Mouse (Mus musculus) heart, postnatal 14 days (tissue): ENCODE measurements around the gene Zfp729b. TPM values are rescaled to one million over a fixed set of nuclear protein-coding genes. Genes with fewer than 3 reads are reported as not detected.

Experiments used
- DNase-seq, 2 experiments: peaks; one replicate each; pipeline ENCODE4 v3.0.0; 2021 to 2022
- intact Hi-C: fragments of 180-260 bp; cut with DNase I; formaldehyde crosslinking; loops from one replicate; pipeline ENCODE4 v1.15.1; 2025
- long read RNA-seq, 2 experiments: library from polyadenylated mRNA; stranded (forward); transcript quantifications; one replicate each; pipeline ENCODE4 v2.0.0; 2021
- total RNA-seq, 2 experiments: library from RNA; stranded (reverse); gene quantifications; 2 replicates each; pipeline ENCODE4 v1.2.3; 2021

Zfp729b gene
- total RNA-seq, result 1 to 10 TPM; 4.3 TPM
- long read RNA-seq, experiment 1, full-length matches to known transcripts, result 1 of 3 reads
- long read RNA-seq, experiment 1, partial matches to known transcripts, result 0 of 3 reads
- long read RNA-seq, experiment 1, other reads (novel, unspliced or antisense), result 2 of 3 reads
- long read RNA-seq, experiment 2, partial matches to known transcripts, result 0 of 2 reads
- long read RNA-seq, experiment 2, other reads (novel, unspliced or antisense), result 2 of 2 reads

DNA sequence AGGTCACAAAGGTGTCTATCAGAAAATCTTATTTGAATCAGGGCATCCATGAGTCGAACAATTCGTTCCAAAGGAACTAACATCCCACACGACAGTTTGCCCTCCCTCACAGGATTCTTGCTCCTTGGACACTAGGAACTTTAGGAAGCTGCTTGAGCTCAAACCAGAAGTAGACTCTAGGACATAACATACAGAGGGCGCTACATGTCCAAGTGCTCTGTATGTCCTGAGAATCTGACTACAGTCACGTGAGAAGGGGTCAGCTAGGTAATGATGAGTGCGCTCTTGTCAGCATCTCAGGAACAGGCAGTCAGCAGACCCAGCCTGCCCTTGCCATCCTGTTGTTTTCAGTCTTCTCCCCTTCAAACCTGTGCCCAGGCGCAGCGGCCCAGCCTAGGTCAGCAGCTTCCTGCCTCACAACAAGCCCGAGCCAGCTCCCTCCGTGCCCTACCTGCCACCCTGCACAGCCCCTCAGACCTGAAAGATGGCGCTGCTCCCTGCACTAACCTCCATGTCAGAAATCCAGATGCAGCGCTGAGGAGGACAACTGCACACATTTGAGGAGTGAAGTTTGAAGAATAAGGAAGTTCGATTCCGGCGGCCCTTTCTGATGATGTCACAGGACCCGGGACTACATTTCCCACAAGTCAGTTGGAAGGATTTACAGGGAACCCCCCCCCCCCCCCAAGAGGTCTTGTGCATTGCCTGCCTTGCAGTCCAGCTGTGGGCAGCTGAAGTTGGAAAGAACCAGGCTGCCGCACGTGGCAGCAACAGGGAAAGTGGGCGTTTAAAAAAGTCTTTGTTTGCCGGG lies at the start of gene Zfp729b:
TSS of gene Zfp729b (minus strand) at position 642 of the 811 bp plus-strand sequence.
- peak; percentile 84 to 94 for DNase-seq
- intact Hi-C loops, result loop anchor here (2.0 to 5.0 kb wide), 2 partner anchors 28 to 342 kb away; partner anchors contain the start of genes Gm49345 and Zfp729a

DNA sequence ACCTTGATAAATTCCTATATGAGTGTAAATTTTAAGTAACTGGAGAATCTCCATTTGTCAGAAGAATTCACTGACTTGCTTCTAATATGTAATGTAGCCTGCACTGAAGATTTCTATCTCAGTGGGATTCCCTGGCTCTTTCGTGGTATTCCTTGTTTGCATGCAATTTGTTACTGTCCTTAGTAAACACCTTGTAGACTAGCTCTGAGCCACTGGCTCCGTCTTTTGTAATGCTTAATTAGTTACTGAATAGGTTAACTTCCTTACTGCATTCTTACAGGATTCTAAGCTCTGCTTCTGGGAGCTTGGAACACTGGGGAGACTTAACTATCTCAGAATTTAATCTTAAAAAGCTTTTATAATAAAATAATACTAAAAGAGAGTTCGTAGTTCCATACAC lies 43.0 kb upstream of the Zfp729b start:
- no peak for DNase-seq
- intact Hi-C loops, result no loop called here

DNA sequence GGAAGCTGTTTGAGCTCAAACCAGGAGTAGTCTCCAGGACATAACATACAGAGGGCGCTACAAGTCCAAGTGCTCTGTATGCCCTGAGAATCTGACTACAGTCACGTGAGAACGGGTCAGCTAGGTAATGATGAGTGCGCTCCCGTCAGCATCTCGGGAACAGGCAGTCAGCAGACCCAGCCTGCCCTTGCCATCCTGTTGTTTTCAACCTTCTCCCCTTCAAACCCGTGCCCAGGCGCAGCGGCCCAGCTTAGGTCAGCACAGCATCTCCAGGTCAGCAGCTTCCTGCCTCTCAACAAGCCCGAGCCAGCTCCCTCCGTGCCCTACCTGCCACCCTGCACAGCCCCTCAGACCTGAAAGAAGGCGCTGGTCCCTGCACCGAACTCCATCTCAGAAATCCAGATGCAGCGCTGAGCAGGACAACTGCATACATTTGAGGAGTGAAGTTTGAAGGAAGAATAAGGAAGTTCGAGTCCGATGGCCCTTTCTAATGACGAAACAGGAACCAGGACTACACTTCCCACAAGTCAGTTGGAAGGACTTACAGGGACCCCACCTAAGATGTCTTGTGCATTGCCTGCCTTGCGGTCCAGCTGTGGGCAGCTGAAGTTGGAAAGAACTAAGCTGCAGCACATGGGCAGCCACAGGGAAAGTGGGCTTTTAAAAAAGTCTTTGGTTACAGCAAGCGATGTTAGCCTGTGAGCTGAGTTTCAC lies 27.9 kb upstream of the Zfp729b start, which contains the start of the genes Gm49345 and Zfp729a:
TSS of gene Gm49345 (minus strand) at position 476 of the 714 bp plus-strand sequence.
TSS of gene Zfp729a (minus strand) at position 498 of the 714 bp plus-strand sequence.
- intact Hi-C loops, result loop anchor here (2.0 to 5.0 kb wide), 4 partner anchors 29 to 205 kb away; partner anchors contain the start of genes Zfp65 and Zfp729b
- peak; percentile 76 to 89 for DNase-seq

DNA sequence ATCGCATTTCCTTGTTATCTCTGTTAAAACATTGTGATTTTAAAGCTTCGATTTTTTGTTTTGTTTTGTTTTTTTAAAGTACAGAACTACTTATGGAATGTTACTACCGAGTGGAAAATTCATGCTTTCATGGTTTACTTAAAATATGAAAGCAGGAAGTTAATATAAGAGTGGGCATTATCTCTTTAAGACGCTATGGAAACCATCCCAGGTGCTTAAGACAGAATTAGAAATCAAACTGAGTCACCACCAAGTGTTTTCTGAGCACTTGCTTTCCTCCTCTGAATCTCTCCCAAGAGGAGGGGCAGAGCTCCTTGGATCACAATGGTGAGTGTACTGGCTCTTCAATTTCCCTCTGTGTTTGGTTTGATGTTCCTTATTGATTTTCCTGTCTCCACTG lies 601 bp upstream of the Zfp729b start:
- DNase-seq, result no peak
- intact Hi-C loops, result no loop called here

DNA sequence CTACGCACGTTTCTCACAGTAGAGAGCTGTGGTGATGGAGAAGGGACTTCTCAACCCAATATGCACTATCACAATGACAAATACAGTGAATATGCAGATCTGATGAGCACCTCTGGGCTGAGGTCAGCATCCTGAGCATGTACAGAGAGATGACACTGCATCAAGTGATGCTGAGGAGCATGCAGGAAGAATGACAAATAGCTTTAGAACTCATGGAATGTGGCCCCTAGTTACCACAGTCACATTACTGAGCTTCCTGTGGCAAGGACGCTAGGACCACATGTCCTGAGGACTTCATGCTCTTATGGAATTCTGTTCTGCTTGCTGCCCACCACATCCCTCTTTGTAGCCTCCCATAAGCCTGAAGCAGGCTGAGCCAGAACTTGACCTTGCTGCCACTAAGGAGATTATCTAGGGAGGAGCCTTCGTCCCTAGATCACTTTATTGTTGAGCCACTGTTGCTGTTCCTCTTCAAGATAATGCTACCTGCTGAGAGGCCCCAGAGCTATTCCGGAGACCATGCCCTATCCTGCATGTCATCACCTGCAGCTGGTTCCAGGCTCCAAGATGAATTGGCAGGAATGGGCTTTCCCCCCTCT lies 36.8 kb downstream of the Zfp729b start:
- intact Hi-C loops, result no loop called here
- no peak for DNase-seq

DNA sequence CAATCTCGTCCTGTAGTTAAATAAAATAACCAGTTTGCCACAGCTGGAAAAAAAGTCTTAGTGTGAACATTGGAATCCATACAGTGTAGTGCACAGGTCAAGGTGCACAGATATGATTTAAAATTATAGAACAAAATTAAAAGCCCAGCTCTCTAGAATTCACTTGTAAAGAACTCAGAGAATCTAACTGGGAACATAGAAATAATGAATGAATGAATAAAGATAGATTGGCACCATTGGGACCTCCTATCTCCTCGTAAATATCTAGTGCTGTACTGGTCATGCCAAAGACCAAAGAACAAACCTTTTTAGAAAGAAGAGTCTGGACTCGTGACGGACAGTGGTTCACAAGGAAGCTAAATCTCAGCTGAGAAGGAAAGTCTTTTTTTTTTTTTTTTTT lies 55.8 kb downstream of the Zfp729b start, which contains the start of gene Zfp748:
TSS of gene Zfp748 (minus strand) at position 101 of the 400 bp plus-strand sequence.
- no peak for DNase-seq
- intact Hi-C loops, result no loop called here

DNA sequence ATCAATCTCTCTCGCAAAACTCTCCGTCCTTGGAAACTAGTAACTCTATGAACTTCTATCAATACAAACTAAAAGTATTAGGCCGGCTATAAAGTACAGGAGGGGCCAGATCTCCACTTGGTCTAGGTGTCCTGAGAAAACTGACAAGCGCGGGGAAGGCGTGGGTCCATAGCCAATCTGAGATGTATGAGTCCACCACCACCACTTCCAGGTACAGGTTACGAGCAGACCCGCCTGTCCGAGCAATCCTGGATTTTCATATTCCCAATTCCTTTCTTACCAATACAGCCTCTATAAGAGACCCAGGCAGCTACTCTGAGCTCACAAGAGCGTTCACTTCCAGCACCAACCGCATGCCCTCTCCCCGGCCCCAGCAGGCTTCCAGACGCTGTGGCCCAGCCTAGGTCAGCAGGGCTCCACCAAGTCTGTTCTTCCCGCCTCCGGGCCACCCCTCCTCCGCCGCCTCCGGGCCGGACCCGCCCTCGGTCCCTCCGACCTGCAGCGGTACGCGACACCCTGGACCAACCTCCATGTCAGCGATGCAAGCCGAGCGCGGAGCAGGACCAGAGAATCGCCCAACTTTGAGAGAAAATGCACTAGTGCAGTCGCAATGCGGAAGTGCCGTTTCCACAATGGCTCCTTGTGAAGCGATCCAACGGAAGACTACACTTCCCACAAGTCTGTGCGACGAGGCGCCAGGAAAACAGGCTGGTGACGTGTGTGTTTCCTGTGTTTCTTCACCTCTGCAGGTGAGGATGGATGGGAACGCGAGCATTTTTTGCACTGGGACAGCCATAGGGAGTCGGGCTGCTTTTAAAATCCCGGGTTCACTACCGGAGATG lies 56.8 kb downstream of the Zfp729b start:
- intact Hi-C loops, result no loop called here
- peak; percentile 74 to 83 for DNase-seq

DNA sequence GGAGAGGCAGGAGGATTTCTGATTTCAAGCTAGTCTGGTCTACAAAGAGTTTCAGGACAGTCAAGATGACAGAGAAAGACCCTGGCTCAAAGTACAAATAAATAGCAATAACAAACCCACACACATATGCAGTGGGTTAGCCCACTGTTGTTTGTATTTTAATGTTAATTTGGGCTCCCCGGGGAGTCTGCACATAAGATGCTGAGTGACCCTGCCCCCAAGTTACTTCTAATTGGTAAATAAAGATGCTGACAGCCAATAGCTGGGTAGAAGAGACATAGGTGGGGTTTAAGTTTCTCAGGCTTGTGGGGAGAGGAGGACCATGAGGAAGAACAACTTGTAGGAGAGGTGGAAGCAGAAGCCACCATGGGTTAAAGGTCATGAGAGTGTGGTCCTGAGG lies 63.6 kb downstream of the Zfp729b start:
- no peak for DNase-seq
- intact Hi-C loops, result no loop called here

Other genes starting within 250 kb of the Zfp729b start
- gene Gm28044, start 249.2 kb downstream of the Zfp729b start, total RNA-seq, result under 1 TPM; 0.67 to 0.93 TPM
- gene Zfp953, start 249.1 kb downstream of the Zfp729b start, total RNA-seq, result 1 to 10 TPM; 1.3 to 1.5 TPM
- 1 to 10 TPM in 1 of 2 experiments, under 1 TPM in 1; 0.69 to 1.8 TPM for gene Gm28041, start 234.0 kb downstream of the Zfp729b start, total RNA-seq
- 1 to 10 TPM in 1 of 2 experiments, under 1 TPM in 1; 0.81 to 1.0 TPM for gene Zfp456, start 233.9 kb downstream of the Zfp729b start, total RNA-seq
- gene Zfp429, start 209.9 kb downstream of the Zfp729b start, total RNA-seq, result 1 to 10 TPM; 1.6 to 1.8 TPM
- gene Zfp459, start 188.3 kb downstream of the Zfp729b start, total RNA-seq, result under 1 TPM in 1 of 2 experiments, not detected in 1; 0.29 TPM
- 1 to 10 TPM; 6.1 TPM for gene Zfp874a, start 158.1 kb downstream of the Zfp729b start, total RNA-seq
- gene Zfp874b, start 125.4 kb downstream of the Zfp729b start, total RNA-seq, result 10 to 100 TPM; 13.6 to 14.4 TPM
- gene Zfp58, start 109.2 kb downstream of the Zfp729b start, total RNA-seq, result 1 to 10 TPM; 4.4 to 5.1 TPM
- gene Gm26965, start 83.6 kb downstream of the Zfp729b start, total RNA-seq, result under 1 TPM in 1 of 2 experiments, not detected in 1; 0.45 TPM
- gene Zfp87, start 83.5 kb downstream of the Zfp729b start, total RNA-seq, result 10 to 100 TPM; 10.9 to 11.0 TPM
- gene Zfp748, start 55.9 kb downstream of the Zfp729b start, total RNA-seq, result 1 to 10 TPM; 3.9 to 4.8 TPM
- under 1 TPM; 0.34 to 0.38 TPM for gene Gm49345, start 28.1 kb upstream of the Zfp729b start, total RNA-seq
- gene Zfp729a, start 28.1 kb upstream of the Zfp729b start, total RNA-seq, result 1 to 10 TPM; 3.4 TPM
- gene Zfp738, start 77.4 kb upstream of the Zfp729b start, total RNA-seq, result 1 to 10 TPM; 6.4 to 7.1 TPM
- 1 to 10 TPM; 6.0 to 6.8 TPM for gene Zfp65, start 119.5 kb upstream of the Zfp729b start, total RNA-seq
- 1 to 10 TPM; 1.8 to 3.1 TPM for gene Zfp85, start 145.5 kb upstream of the Zfp729b start, total RNA-seq
- 1 to 10 TPM in 1 of 2 experiments, under 1 TPM in 1; 0.90 to 1.1 TPM for gene Zfp493, start 170.0 kb upstream of the Zfp729b start, total RNA-seq
- gene Zfp273, start 204.0 kb upstream of the Zfp729b start, total RNA-seq, result 1 to 10 TPM; 1.9 to 2.2 TPM
- gene Gm10037, start 221.4 kb upstream of the Zfp729b start, total RNA-seq, result under 1 TPM; 0.76 to 0.78 TPM